ENCODE assay signal across 9 mouse cellular contexts in the genomic region with DNA sequence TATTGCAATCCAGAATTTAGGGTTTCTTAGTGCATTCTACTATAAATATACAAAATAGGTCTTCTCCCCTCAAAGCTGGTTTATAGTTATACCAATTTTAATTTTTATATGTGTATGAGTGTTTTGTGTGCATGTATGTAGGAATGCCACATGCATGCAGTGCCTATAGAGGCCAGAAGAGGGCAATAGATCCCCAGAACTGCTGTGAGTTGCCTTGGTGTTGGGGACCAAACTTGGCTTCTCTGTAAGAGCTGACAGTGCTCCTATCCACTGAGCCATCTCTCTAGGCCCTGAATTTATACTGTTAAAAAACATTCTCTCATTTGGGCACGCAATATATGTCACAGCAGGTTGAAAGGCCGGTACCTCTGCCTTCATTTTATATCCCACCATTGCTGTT. TPM values are rescaled to one million over a fixed set of nuclear protein-coding genes. Genes with fewer than 3 reads are reported as not detected.
DNase-seq lines count a peak whose midpoint lies in the region; ATAC-seq and TF ChIP-seq lines count a peak whose summit lies in the region.
"Had no signal": no experiment of that assay in that cellular context is flagged by ENCODE, and none has a peak within 500 bp of the region (broad histone marks: within the 10 kb centered on the region; RNA-seq: fewer than 3 reads in every experiment).

No protein-coding gene starts in this region.

- H3K4me3 ChIP-seq in embryonic facial prominence, embryonic 11.5 days (ENCODE audit: low read depth, low read length), result no peak overlapping the region
- no peak overlapping the region for H3K4me3 ChIP-seq in stomach, postnatal 0 days (ENCODE audit: low read depth, low read length)

- H3K36me3 ChIP-seq in embryonic facial prominence, embryonic 11.5 days (replicated peaks; ENCODE audit: control insufficient read depth, insufficient read depth, low read depth, low read length), result no peaks in the 10 kb centered on the region
- no peaks in the 10 kb centered on the region for H3K36me3 ChIP-seq in stomach, postnatal 0 days (ENCODE audit: control insufficient read depth, insufficient read depth, low read length)

- no peak for TF ChIP-seq EP300 in stomach, postnatal 0 days (optimal IDR thresholded peaks at IDR 0.05)

- DNase-seq in frontal cortex, postnatal 10 days (ENCODE audit: low spot score in 2 of 2), result peak; percentile 34 to 64
- DNase-seq in 3T3-L1 (ENCODE audit: low read depth, low spot score) (peak; percentile 71), adipocyte (ENCODE audit: low spot score) (peak; percentile 42)
- DNase-seq in embryonic facial prominence, embryonic 11.5 days (ENCODE audit: low spot score), result peak; percentile 79
- peak; percentile 37 to 77 for DNase-seq in layer of hippocampus, adult 18-20 months (ENCODE audit: low spot score in 2 of 2)
- peak; percentile 26 for DNase-seq in lung, postnatal 25 days (ENCODE audit: low spot score)
- peak; percentile 85 for DNase-seq in stomach, postnatal 0 days (ENCODE audit: low spot score)

- no peaks in the 10 kb centered on the region for H3K27me3 ChIP-seq in embryonic facial prominence, embryonic 11.5 days (ENCODE audit: control insufficient read depth, insufficient read depth, low read length)
- no peaks in the 10 kb centered on the region for H3K27me3 ChIP-seq in stomach, postnatal 0 days (ENCODE audit: control insufficient read depth, insufficient read depth, low read length)

- no peak overlapping the region for H3K4me2 ChIP-seq in embryonic facial prominence, embryonic 11.5 days (ENCODE audit: low read depth, low read length)
- H3K4me2 ChIP-seq in stomach, postnatal 0 days (replicated peaks; ENCODE audit: low read depth), result no peak overlapping the region

- ATAC-seq in frontal cortex, adult (ENCODE audit: low TSS enrichment), result no peak
- ATAC-seq in embryonic facial prominence, embryonic 11.5 days (replicated peaks; ENCODE audit: insufficient number of reproducible peaks, low FRiP score, low TSS enrichment, low read depth), result no peak
- peak; percentile 78 for ATAC-seq in stomach, postnatal 0 days (ENCODE audit: low FRiP score, low TSS enrichment)

- H3K9ac ChIP-seq in embryonic facial prominence, embryonic 11.5 days (replicated peaks; ENCODE audit: low read length), result no peak overlapping the region
- no peak overlapping the region for H3K9ac ChIP-seq in stomach, postnatal 0 days (ENCODE audit: low read length)

- H3K9me3 ChIP-seq in embryonic facial prominence, embryonic 11.5 days (replicated peaks; ENCODE audit: control insufficient read depth, low read length), result no peaks in the 10 kb centered on the region
- no peaks in the 10 kb centered on the region for H3K9me3 ChIP-seq in stomach, postnatal 0 days (ENCODE audit: control insufficient read depth, low read length)

- 54% methylated on average over 2 of the region's 2 CpGs for WGBS in embryonic facial prominence, embryonic 11.5 days
- 31% methylated on average over 2 of the region's 2 CpGs for WGBS in stomach, postnatal 0 days

- H3K27ac ChIP-seq in embryonic facial prominence, embryonic 11.5 days (replicated peaks; ENCODE audit: low read depth, low read length), result no peak overlapping the region
- peak overlapping the region; percentile 54 for H3K27ac ChIP-seq in stomach, postnatal 0 days (replicated peaks)
- H3K27ac ChIP-seq: macrophage had no signal

- no peaks in the 10 kb centered on the region for H3K4me1 ChIP-seq in embryonic facial prominence, embryonic 11.5 days (ENCODE audit: control insufficient read depth, insufficient read depth, low read length)
- H3K4me1 ChIP-seq in stomach, postnatal 0 days (replicated peaks; ENCODE audit: control insufficient read depth, insufficient read depth), result no peaks in the 10 kb centered on the region

- TF ChIP-seq CTCF in stomach, postnatal 0 days (IDR thresholded peaks at IDR 0.05; ENCODE audit: low read depth), result peak; percentile 88

RNA-seq across cellular contexts. Expression of gene Sdr42e1, which starts 27.5 kb away (rescaled TPM):
- polyA plus RNA-seq in embryonic facial prominence, embryonic 11.5 days (2014; fragmentation: Nextera tagmentation; extraction: Ambion mirVana), result 0.79 and 1.6 TPM in 2 replicates
- 1 to 10 TPM; 3.9 to 6.1 TPM for total RNA-seq in layer of hippocampus, adult 18-20 months (2021)
- 24.2 and 28.8 TPM in 2 replicates for polyA plus RNA-seq in stomach, postnatal 0 days (2015; fragmentation: Nextera tagmentation; extraction: Ambion mirVana)

RNA-seq across cellular contexts. Expression of gene Hsd17b2, which starts 55.7 kb away (rescaled TPM):
- 0.32 TPM in 1 of 2 replicates, not detected in the other for polyA plus RNA-seq in embryonic facial prominence, embryonic 11.5 days (2014; fragmentation: Nextera tagmentation; extraction: Ambion mirVana)
- under 1 TPM in 1 of 2 experiments, not detected in 1; 0.69 TPM for total RNA-seq in layer of hippocampus, adult 18-20 months (2021)
- polyA plus RNA-seq in stomach, postnatal 0 days (2015; fragmentation: Nextera tagmentation; extraction: Ambion mirVana), result 113 and 124 TPM in 2 replicates
- polyA plus RNA-seq: macrophage had no signal

Comparison
In these comparisons a context has a peak if more than half of its experiments do, and no peak if none do; other contexts are left out.
1. DNase-seq: peak in every context shown above with its lines; median percentile 85 in stomach, postnatal 0 days; 79 in embryonic facial prominence, embryonic 11.5 days; 71 in 3T3-L1; 57 in layer of hippocampus, adult 18-20 months; 49 in frontal cortex, postnatal 10 days; 42 in adipocyte; 26 in lung, postnatal 25 days.
2. RNA of gene Hsd17b2, which starts 55.7 kb away (polyA plus RNA-seq): 113 to 124 TPM in stomach, postnatal 0 days; 0.32 TPM in embryonic facial prominence, embryonic 11.5 days; every median in the first group is over 10 times any median in the second.